In the genomic region with DNA sequence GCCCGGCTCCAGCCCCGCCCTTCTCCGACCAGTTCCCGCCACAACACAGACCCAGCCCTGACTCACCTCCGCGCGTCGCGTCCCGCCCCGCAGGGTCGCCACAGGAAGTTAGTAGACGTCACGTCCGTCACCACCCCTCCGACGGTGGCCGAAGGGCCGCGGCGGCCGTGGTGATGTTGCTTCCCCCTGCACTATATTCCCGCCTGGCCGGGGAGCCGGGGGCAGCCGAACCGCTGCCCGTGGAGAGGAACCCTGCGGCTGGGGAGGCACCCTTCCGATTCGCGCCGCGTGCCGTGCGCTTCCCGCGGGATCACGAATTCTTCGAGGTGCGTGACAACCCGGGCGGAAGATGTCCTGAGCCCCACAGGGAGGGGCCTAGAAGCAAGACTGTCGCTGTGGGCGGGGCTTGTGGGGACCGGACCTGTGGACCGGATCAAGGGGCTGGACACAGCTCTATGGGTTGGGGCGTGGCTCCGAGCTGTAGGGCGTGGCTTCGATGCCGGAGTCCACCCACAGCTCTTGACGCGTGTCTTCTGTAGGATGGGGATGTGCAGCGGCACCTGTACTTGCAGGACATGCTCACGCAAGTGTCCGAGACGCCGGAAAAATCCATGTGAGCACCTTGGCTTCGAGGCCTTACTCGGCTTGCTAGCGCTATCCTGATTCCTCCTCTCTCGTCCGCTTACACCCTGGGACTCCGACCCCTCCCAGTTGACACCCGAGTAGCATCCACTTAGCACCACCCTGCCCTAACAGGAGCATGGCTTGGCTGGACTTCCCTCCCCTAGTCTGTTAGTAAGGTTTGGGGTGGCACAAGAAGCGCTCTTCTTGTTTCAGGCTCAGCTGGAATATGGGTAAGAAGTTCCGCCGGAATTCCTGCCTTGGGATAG, we compare ENCODE assay signal across 8 mouse cellular contexts. TPM values are rescaled to one million over a fixed set of nuclear protein-coding genes. Genes with fewer than 3 reads are reported as not detected.
DNase-seq lines count a peak whose midpoint lies in the region; ATAC-seq lines count a peak whose summit lies in the region.

Gene Zfp511, plus strand, starts transcription at position 111 of the 890 bp plus-strand sequence.
Gene Tubgcp2, minus strand, starts transcription at position 389 of the 890 bp plus-strand sequence.

- peak; percentile 93 to 94 for ATAC-seq in hematopoietic stem cell, adult 5-6 weeks (replicated peaks in 1 of 2; ENCODE audit: insufficient read depth in 1 of 2, low FRiP score in 2 of 2, low TSS enrichment in 1 of 2, low read depth in 1 of 2, poor library complexity in 2 of 2, severe bottlenecking in 2 of 2)
- peak; percentile 99 for ATAC-seq in lung, embryonic 16.5 days (ENCODE audit: low read depth)

- peak within 1 kb of the TSS; percentile 92 for H3K27ac ChIP-seq in lung, embryonic 16.5 days (ENCODE audit: low read length)

- peaks cover 14% of the 10 kb centered on the region for H3K36me3 ChIP-seq in lung, embryonic 16.5 days (ENCODE audit: control insufficient read depth, insufficient read depth, low read length)

- peak; percentile 83 for DNase-seq in MEL-GATA-1-ER (ENCODE audit: extremely low read depth, low read depth)
- peak; percentile 92 for DNase-seq in cerebellum, adult 8-10 months
- peak; percentile 93 for DNase-seq in forelimb bud, embryonic 11.5 days (ENCODE audit: low read depth, low spot score)
- peak; percentile 79 for DNase-seq in layer of hippocampus, adult 9-10 months (ENCODE audit: low spot score)
- peak; percentile 84 for DNase-seq in ovary, postnatal 10 days (ENCODE audit: low spot score)
- peak; percentile 76 to 77 for DNase-seq in thymus, postnatal 10 days (ENCODE audit: low spot score in 2 of 2)

- H3K9me3 ChIP-seq in lung, embryonic 16.5 days (ENCODE audit: control insufficient read depth, low read length) = no peaks in the 10 kb centered on the region

- H3K4me3 ChIP-seq in lung, embryonic 16.5 days (ENCODE audit: low read length) = peak within 1 kb of the TSS; percentile 96

- H3K4me1 ChIP-seq in lung, embryonic 16.5 days (replicated peaks; ENCODE audit: control insufficient read depth, insufficient read depth, low read length) = peaks cover 15% of the 10 kb centered on the region

- WGBS in lung, embryonic 16.5 days = under 1% methylated on average over 69 of the region's 69 CpGs

- peak within 1 kb of the TSS; percentile 97 for H3K4me2 ChIP-seq in lung, embryonic 16.5 days (ENCODE audit: low read depth, low read length)

- no peaks in the 10 kb centered on the region for H3K27me3 ChIP-seq in lung, embryonic 16.5 days (ENCODE audit: control insufficient read depth, insufficient read depth, low read depth, low read length)

- H3K9ac ChIP-seq in lung, embryonic 16.5 days (ENCODE audit: low read length) = peak within 1 kb of the TSS; percentile 87

RNA-seq across cellular contexts. Expression of gene Zfp511, which starts in this region (rescaled TPM):
- 11.9 and 22.5 TPM in 2 replicates for total RNA-seq in hematopoietic stem cell, adult 5-6 weeks (2017)
- polyA plus RNA-seq in lung, embryonic 16.5 days (2015; fragmentation: Nextera tagmentation; extraction: Ambion mirVana) = 39.8 and 41.8 TPM in 2 replicates

RNA-seq across cellular contexts. Expression of gene Tubgcp2, which starts in this region (rescaled TPM):
- 38.0 and 43.5 TPM in 2 replicates for total RNA-seq in hematopoietic stem cell, adult 5-6 weeks (2017)
- 50.5 and 50.6 TPM in 2 replicates for polyA plus RNA-seq in lung, embryonic 16.5 days (2015; fragmentation: Nextera tagmentation; extraction: Ambion mirVana)

Comparison
In these comparisons a context has a peak if more than half of its experiments do, and no peak if none do; other contexts are left out.
1. Peak in every context shown above with its lines: DNase-seq, ATAC-seq, H3K4me3 ChIP-seq and H3K27ac ChIP-seq.